Mouse (Mus musculus) E14TG2a.4 (cell line): ENCODE measurements around the gene Platr17.

Experiments used
- H3K27me3 ChIP-seq: 2 replicates; pipeline ENCODE4 v1.6.1; 2014; ENCODE audit warnings: low read length, control low read depth; ENCODE audit not compliant: insufficient read depth
- H3K36me3 ChIP-seq: 2 replicates; pipeline ENCODE4 v1.6.1; 2014; ENCODE audit warnings: low read length, control low read depth; ENCODE audit not compliant: insufficient read depth
- H3K4me1 ChIP-seq: replicated peaks from 2 replicates; pipeline ENCODE4 v1.6.1; 2014; ENCODE audit warnings: low read depth, low read length, control low read depth
- H3K4me3 ChIP-seq: replicated peaks from 2 replicates; pipeline ENCODE4 v1.5.1; 2014; ENCODE audit warnings: mild to moderate bottlenecking, low read length
- H3K9me3 ChIP-seq: 2 replicates; pipeline ENCODE4 v1.6.1; 2014; ENCODE audit warnings: low read length, control low read depth
- CTCF ChIP-seq: conservative IDR thresholded peaks from 2 replicates; pipeline ENCODE4 v1.5.1; 2014; ENCODE audit warnings: low read length
- NANOG ChIP-seq: IDR thresholded peaks from 2 replicates; pipeline ENCODE4 v1.6.1; 2014; ENCODE audit warnings: borderline replicate concordance, low read length, mixed read lengths
- POU5F1 ChIP-seq: IDR thresholded peaks from 2 replicates; pipeline ENCODE4 v1.6.1; 2014; ENCODE audit warnings: low read length, borderline replicate concordance

Gene Platr17

GRCm38 (mm10) chr17:33910346-33911051 is 5.6 kb downstream of the Platr17 start:
- no peaks in the 10 kb centered on the region for H3K27me3 ChIP-seq
- no peaks in the 10 kb centered on the region for H3K9me3 ChIP-seq
- H3K4me1 ChIP-seq: peaks cover 70% of the 10 kb centered on the region
- no peak for TF ChIP-seq POU5F1
- TF ChIP-seq CTCF: no peak
- no peak for TF ChIP-seq NANOG
- H3K36me3 ChIP-seq: peaks cover 56% of the 10 kb centered on the region
- H3K4me3 ChIP-seq: peak overlapping the region; percentile 98

DNA sequence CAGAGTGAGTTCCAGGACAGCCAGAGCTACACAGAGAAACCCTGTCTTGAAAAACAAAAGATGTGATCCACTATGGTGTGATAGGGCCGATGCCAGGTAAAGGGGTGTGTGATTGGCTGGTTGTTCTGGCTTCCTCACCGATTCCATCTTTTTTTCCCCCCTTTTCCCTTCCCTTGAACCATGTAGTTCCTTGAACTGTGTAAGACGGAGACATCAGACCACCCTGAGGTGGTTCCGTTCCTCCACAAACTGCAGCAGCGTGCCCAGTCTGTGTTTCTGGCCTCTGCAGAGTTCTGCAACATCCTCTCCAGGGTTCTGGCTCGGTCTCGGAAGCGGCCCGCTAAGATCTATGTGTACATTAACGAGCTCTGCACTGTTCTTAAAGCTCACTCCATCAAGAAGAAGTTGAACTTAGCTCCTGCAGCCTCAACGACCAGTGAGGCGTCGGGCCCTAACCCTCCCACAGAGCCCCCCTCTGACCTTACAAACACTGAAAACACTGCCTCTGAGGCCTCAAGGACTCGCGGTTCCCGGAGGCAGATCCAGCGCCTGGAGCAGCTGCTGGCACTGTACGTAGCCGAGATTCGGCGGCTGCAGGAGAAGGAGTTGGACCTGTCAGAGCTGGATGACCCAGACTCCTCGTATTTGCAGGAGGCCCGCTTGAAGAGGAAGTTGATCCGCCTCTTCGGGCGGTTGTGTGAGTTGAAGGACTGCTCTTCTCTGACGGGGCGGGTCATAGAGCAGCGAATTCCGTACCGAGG is 6.3 kb downstream of the Platr17 start:
- TF ChIP-seq CTCF: no peak
- TF ChIP-seq NANOG: no peak
- TF ChIP-seq POU5F1: no peak

GRCm38 (mm10) chr17:33911813-33912414 is 7.0 kb downstream of the Platr17 start:
- Histone ChIP-seq H3K4me1 (peaks cover 69% of the 10 kb centered on the region), H3K4me3 (peak overlapping the region; percentile 98), H3K9me3 (no peaks in the 10 kb centered on the region), H3K27me3 (no peaks in the 10 kb centered on the region), H3K36me3 (peaks cover 54% of the 10 kb centered on the region)
- TF ChIP-seq NANOG: no peak
- TF ChIP-seq CTCF: no peak

More for the DNA sequence above, 6.3 kb downstream of the Platr17 start:
- Histone ChIP-seq H3K9me3 (no peaks in the 10 kb centered on the region), H3K36me3 (peaks cover 56% of the 10 kb centered on the region), H3K4me1 (peaks cover 69% of the 10 kb centered on the region), H3K4me3 (peak overlapping the region; percentile 98), H3K27me3 (no peaks in the 10 kb centered on the region)

DNA sequence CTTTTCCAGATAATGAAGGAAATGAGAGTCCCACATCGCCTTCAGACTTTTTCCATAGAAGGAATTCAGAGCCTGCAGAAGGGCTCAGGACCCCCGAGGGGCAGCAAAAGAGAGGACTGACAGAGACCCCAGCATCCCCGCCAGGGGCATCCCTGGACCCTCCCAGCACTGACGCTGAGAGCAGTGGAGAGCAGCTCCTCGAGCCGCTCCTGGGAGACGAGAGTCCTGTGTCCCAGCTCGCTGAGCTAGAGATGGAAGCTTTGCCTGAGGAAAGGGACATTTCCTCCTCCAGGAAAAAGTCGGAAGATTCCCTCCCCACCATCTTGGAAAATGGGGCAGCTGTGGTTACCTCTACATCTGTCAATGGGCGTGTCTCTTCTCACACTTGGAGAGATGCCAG is 8.3 kb downstream of the Platr17 start:
- Histone ChIP-seq H3K9me3 (no peaks in the 10 kb centered on the region), H3K27me3 (no peaks in the 10 kb centered on the region), H3K4me1 (peaks cover 71% of the 10 kb centered on the region), H3K36me3 (peaks cover 67% of the 10 kb centered on the region), H3K4me3 (peak overlapping the region; percentile 80)
- TF ChIP-seq CTCF (no peak), NANOG (no peak), POU5F1 (no peak)

DNA sequence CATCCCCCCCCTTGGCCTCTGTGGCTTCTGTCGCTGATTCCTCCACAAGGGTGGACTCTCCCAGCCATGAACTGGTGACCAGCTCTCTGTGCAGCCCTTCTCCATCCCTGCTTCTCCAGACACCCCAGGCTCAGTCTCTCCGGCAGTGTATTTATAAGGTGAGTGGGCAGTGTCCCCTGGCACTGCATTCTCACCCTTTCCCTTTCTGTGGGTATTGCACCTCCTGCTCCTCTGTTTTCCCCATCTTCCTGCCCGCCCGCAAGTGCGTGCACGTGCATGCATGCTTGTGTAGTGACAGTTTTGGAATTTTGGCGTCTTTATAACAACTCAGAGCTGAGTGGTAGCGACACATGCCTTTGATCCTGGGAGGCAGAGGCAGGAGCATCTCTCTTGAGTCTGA is 9.0 kb downstream of the Platr17 start:
- Histone ChIP-seq H3K27me3 (no peaks in the 10 kb centered on the region), H3K36me3 (peaks cover 71% of the 10 kb centered on the region), H3K4me3 (peak overlapping the region; percentile 80), H3K9me3 (no peaks in the 10 kb centered on the region), H3K4me1 (peaks cover 77% of the 10 kb centered on the region)
- no peak for TF ChIP-seq POU5F1
- no peak for TF ChIP-seq CTCF
- TF ChIP-seq NANOG: no peak

DNA sequence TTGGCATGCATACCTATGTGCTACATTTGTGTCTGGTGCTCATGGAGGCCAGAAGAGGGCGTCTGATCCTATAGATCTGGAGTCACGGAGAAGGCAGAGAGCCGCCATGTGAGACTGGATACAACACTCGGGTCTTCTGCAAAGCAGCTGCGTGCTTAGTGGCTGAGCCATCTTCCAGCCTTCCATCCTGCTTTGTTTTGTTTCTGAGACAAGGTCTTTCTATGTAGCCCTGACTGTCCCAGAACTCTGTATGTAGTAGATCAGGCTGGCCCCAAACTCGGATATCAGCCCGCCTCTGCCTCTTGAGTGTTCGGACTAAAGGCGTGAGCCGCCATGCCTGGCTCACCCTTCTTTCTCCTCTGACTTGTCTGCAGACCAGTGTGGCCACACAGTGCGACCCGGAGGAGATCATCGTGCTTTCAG is 10.0 kb downstream of the Platr17 start:
- peaks cover 71% of the 10 kb centered on the region for H3K36me3 ChIP-seq
- no peaks in the 10 kb centered on the region for H3K27me3 ChIP-seq
- H3K4me3 ChIP-seq: peak overlapping the region; percentile 80
- TF ChIP-seq NANOG (no peak), POU5F1 (no peak), CTCF (peak; percentile 36)
- no peaks in the 10 kb centered on the region for H3K9me3 ChIP-seq
- peaks cover 87% of the 10 kb centered on the region for H3K4me1 ChIP-seq

DNA sequence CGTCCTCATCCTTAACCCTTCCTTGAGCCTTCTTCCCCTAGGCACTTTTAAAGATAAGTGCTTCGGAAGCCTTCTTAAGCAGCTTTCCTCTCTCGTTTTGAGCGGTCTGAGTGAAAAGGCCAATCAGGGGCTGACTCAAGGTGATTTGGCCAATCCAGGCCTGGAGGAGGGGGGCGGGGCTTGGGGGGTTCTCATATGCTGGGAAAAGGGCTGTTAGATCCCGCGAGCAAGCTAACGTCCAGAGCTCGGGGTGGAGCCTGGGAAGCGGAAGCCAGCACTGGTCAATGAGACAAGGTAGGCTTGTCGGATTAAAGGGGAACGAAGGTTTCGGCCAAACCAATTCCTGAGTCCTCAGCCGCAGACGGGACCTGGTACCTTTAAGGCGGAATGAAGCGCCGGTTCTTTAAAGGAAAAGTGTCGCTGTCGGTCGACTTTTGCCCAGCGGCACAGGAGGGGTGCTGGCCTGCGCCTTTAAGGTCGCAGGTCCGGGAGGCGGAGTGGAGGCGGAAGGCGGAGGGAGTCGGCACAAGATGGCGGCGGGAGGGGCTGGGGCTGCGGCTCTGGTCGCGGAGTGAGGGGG is 10.8 kb downstream of the Platr17 start, which contains the start of the genes Tapbp and Zbtb22:
Gene Tapbp, plus strand, starts transcription at position 229 of the 580 bp plus-strand sequence.
Gene Zbtb22, plus strand, starts transcription at position 234 of the 580 bp plus-strand sequence.
- Histone ChIP-seq H3K27me3 (no peaks in the 10 kb centered on the region), H3K9me3 (no peaks in the 10 kb centered on the region), H3K36me3 (peaks cover 65% of the 10 kb centered on the region), H3K4me3 (peak within 1 kb of the TSS; percentile 80), H3K4me1 (peaks cover 87% of the 10 kb centered on the region)
- TF ChIP-seq NANOG: peak; percentile 40; the same call in 1 of the 2 replicates
- no peak for TF ChIP-seq CTCF

DNA sequence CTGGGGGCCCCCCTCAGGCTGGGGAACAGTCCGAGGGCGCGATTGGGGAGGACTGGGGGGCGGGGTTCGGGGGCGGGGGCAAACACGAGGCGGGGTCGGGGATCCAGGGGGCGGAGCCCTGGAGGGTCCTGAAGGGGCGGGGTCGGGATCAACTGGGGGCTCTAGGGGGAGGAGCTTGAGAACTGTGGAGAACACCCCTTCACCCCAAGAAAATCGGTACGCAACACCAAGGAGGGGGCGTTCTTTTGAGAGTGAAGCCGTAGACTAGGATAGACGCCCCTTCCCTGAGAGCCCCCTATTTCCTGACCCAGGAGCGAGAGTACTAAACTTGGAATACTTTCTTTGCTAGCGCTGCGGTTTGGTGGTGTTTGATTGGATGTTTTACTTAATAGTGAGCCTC is 11.4 kb downstream of the Platr17 start:
- no peaks in the 10 kb centered on the region for H3K27me3 ChIP-seq
- TF ChIP-seq CTCF (no peak), NANOG (no peak), POU5F1 (no peak)
- H3K36me3 ChIP-seq: peaks cover 62% of the 10 kb centered on the region
- peaks cover 87% of the 10 kb centered on the region for H3K4me1 ChIP-seq
- H3K9me3 ChIP-seq: no peaks in the 10 kb centered on the region
- peak overlapping the region; percentile 80 for H3K4me3 ChIP-seq
